Mouse (Mus musculus): Measurements from ENCODE around the gene Eif1ad. TPM values are rescaled to one million over a fixed set of nuclear protein-coding genes. Genes with fewer than 3 reads are reported as not detected.
A peak's percentile ranks its signal among the peaks of the same experiment; 100 is the strongest.

Eif1ad gene
- polyA plus RNA-seq (2015; fragmentation: Nextera tagmentation; extraction: Ambion mirVana) = 19.3 and 25.0 TPM in 2 replicates

- Histone ChIP-seq H3K27ac (ENCODE audit: low read depth) (peak within 1 kb of the TSS; percentile 97), H3K9me3 (ENCODE audit: low read length) (no peaks in the 10 kb centered on the region), H3K9ac (replicated peaks) (peak within 1 kb of the TSS; percentile 79), H3K4me2 (ENCODE audit: low read depth, low read length) (peak within 1 kb of the TSS; percentile 98), H3K4me1 (ENCODE audit: insufficient read depth) (peaks cover 16% of the 10 kb centered on the region), H3K4me3 (ENCODE audit: low read depth, low read length) (peak within 1 kb of the TSS; percentile 71), H3K36me3 (replicated peaks; ENCODE audit: insufficient read depth, low read length) (peaks cover 35% of the 10 kb centered on the region), H3K27me3 (ENCODE audit: insufficient read depth, low read length) (no peaks in the 10 kb centered on the region)
- peak; percentile 95 for ATAC-seq
- peak; percentile 97 for DNase-seq
- WGBS (ENCODE audit: insufficient replicate concordance) = 1% methylated on average over 71 of the region's 92 CpGs
- TF ChIP-seq CTCF (IDR thresholded peaks at IDR 0.05; ENCODE audit: low read depth) (peak; percentile 40), EP300 (IDR thresholded peaks at IDR 0.05; ENCODE audit: low read depth) (peak; percentile 87)
Observed at GRCm38 (mm10) chr19:5366175-5367052, at the start of gene Eif1ad. Gene Eif1ad, plus strand, starts transcription at chr19:5366741.

- peak; percentile 21 for DNase-seq
- WGBS (ENCODE audit: insufficient replicate concordance) = 45% methylated on average over 17 of the region's 17 CpGs
- TF ChIP-seq EP300 (IDR thresholded peaks at IDR 0.05; ENCODE audit: low read depth) = no peak
- no peak for TF ChIP-seq CTCF (IDR thresholded peaks at IDR 0.05; ENCODE audit: low read depth)
Observed at GRCm38 (mm10) chr19:5323801-5324200, 42.7 kb upstream of the Eif1ad start.

GRCm38 (mm10) chr19:5327970-5328369, 38.6 kb upstream of the Eif1ad start:
- no peak overlapping the region for H3K9ac ChIP-seq (replicated peaks)
- no peaks in the 10 kb centered on the region for H3K9me3 ChIP-seq (ENCODE audit: low read length)
- DNase-seq (no peak), ATAC-seq (no peak)
- TF ChIP-seq EP300 (IDR thresholded peaks at IDR 0.05; ENCODE audit: low read depth) = no peak
- TF ChIP-seq CTCF (IDR thresholded peaks at IDR 0.05; ENCODE audit: low read depth) = no peak
- H3K4me3 ChIP-seq (ENCODE audit: low read depth, low read length) = no peak overlapping the region
- H3K27me3 ChIP-seq (ENCODE audit: insufficient read depth, low read length) = no peaks in the 10 kb centered on the region
- no peak overlapping the region for H3K27ac ChIP-seq (ENCODE audit: low read depth)
- H3K4me1 ChIP-seq (ENCODE audit: insufficient read depth) = no peaks in the 10 kb centered on the region
- WGBS (ENCODE audit: insufficient replicate concordance) = 71% methylated on average over 19 of the region's 19 CpGs
- no peaks in the 10 kb centered on the region for H3K36me3 ChIP-seq (replicated peaks; ENCODE audit: insufficient read depth, low read length)
- no peak overlapping the region for H3K4me2 ChIP-seq (ENCODE audit: low read depth, low read length)

More at GRCm38 (mm10) chr19:5323801-5324200, 42.7 kb upstream of the Eif1ad start:
- ATAC-seq = peak; percentile 40; the same call in 1 of the 2 replicates
- no peaks in the 10 kb centered on the region for H3K9me3 ChIP-seq (ENCODE audit: low read length)
- 0 out of 2 replicates have a peak overlapping the region, but pooled peaks have one; percentile 7 for H3K4me2 ChIP-seq (ENCODE audit: low read depth, low read length)
- no peaks in the 10 kb centered on the region for H3K4me1 ChIP-seq (ENCODE audit: insufficient read depth)
- H3K27me3 ChIP-seq (ENCODE audit: insufficient read depth, low read length) = no peaks in the 10 kb centered on the region
- H3K4me3 ChIP-seq (ENCODE audit: low read depth, low read length) = no peak overlapping the region
- no peak overlapping the region for H3K27ac ChIP-seq (ENCODE audit: low read depth)
- no peaks in the 10 kb centered on the region for H3K36me3 ChIP-seq (replicated peaks; ENCODE audit: insufficient read depth, low read length)
- no peak overlapping the region for H3K9ac ChIP-seq (replicated peaks)

- Histone ChIP-seq H3K27ac (ENCODE audit: low read depth) (no peak overlapping the region), H3K9ac (replicated peaks) (no peak overlapping the region), H3K27me3 (ENCODE audit: insufficient read depth, low read length) (no peaks in the 10 kb centered on the region), H3K9me3 (ENCODE audit: low read length) (no peaks in the 10 kb centered on the region), H3K4me3 (ENCODE audit: low read depth, low read length) (no peak overlapping the region), H3K36me3 (replicated peaks; ENCODE audit: insufficient read depth, low read length) (no peaks in the 10 kb centered on the region), H3K4me1 (ENCODE audit: insufficient read depth) (no peaks in the 10 kb centered on the region), H3K4me2 (ENCODE audit: low read depth, low read length) (no peak overlapping the region)
- WGBS (ENCODE audit: insufficient replicate concordance) = 68% methylated on average over 5 of the region's 5 CpGs
- no peak for TF ChIP-seq EP300 (IDR thresholded peaks at IDR 0.05; ENCODE audit: low read depth)
- no peak for TF ChIP-seq CTCF (IDR thresholded peaks at IDR 0.05; ENCODE audit: low read depth)
- DNase-seq = no peak
- ATAC-seq = no peak
Observed at GRCm38 (mm10) chr19:5334741-5335140, 31.8 kb upstream of the Eif1ad start.

GRCm38 (mm10) chr19:5335441-5335840, 31.1 kb upstream of the Eif1ad start, which contains the start of gene Catsper1:
Gene Catsper1, plus strand, starts transcription at chr19:5335741.
- no peak for ATAC-seq
- 84% methylated on average over 6 of the region's 6 CpGs for WGBS (ENCODE audit: insufficient replicate concordance)
- Histone ChIP-seq H3K36me3 (replicated peaks; ENCODE audit: insufficient read depth, low read length) (no peaks in the 10 kb centered on the region), H3K27ac (ENCODE audit: low read depth) (no peak within 1 kb of the TSS), H3K4me2 (ENCODE audit: low read depth, low read length) (no peak within 1 kb of the TSS), H3K4me3 (ENCODE audit: low read depth, low read length) (no peak within 1 kb of the TSS), H3K27me3 (ENCODE audit: insufficient read depth, low read length) (no peaks in the 10 kb centered on the region), H3K9ac (replicated peaks) (no peak within 1 kb of the TSS), H3K4me1 (ENCODE audit: insufficient read depth) (no peaks in the 10 kb centered on the region), H3K9me3 (ENCODE audit: low read length) (no peaks in the 10 kb centered on the region)
- DNase-seq = no peak
- TF ChIP-seq CTCF (IDR thresholded peaks at IDR 0.05; ENCODE audit: low read depth) (no peak), EP300 (IDR thresholded peaks at IDR 0.05; ENCODE audit: low read depth) (no peak)

GRCm38 (mm10) chr19:5337975-5338374, 28.6 kb upstream of the Eif1ad start:
- Histone ChIP-seq H3K36me3 (replicated peaks; ENCODE audit: insufficient read depth, low read length) (no peaks in the 10 kb centered on the region), H3K27me3 (ENCODE audit: insufficient read depth, low read length) (no peaks in the 10 kb centered on the region), H3K9ac (replicated peaks) (no peak overlapping the region), H3K4me1 (ENCODE audit: insufficient read depth) (no peaks in the 10 kb centered on the region), H3K4me2 (ENCODE audit: low read depth, low read length) (no peak overlapping the region), H3K9me3 (ENCODE audit: low read length) (no peaks in the 10 kb centered on the region), H3K4me3 (ENCODE audit: low read depth, low read length) (no peak overlapping the region), H3K27ac (ENCODE audit: low read depth) (no peak overlapping the region)
- 20% methylated on average over 5 of the region's 5 CpGs for WGBS (ENCODE audit: insufficient replicate concordance)
- no peak for ATAC-seq
- DNase-seq = peak; percentile 83
- TF ChIP-seq EP300 (IDR thresholded peaks at IDR 0.05; ENCODE audit: low read depth) (no peak), CTCF (IDR thresholded peaks at IDR 0.05; ENCODE audit: low read depth) (peak; percentile 95)

All from liver, postnatal 0 days (tissue).